Mouse (Mus musculus): ENCODE data around the gene Hsh2d.

DNA sequence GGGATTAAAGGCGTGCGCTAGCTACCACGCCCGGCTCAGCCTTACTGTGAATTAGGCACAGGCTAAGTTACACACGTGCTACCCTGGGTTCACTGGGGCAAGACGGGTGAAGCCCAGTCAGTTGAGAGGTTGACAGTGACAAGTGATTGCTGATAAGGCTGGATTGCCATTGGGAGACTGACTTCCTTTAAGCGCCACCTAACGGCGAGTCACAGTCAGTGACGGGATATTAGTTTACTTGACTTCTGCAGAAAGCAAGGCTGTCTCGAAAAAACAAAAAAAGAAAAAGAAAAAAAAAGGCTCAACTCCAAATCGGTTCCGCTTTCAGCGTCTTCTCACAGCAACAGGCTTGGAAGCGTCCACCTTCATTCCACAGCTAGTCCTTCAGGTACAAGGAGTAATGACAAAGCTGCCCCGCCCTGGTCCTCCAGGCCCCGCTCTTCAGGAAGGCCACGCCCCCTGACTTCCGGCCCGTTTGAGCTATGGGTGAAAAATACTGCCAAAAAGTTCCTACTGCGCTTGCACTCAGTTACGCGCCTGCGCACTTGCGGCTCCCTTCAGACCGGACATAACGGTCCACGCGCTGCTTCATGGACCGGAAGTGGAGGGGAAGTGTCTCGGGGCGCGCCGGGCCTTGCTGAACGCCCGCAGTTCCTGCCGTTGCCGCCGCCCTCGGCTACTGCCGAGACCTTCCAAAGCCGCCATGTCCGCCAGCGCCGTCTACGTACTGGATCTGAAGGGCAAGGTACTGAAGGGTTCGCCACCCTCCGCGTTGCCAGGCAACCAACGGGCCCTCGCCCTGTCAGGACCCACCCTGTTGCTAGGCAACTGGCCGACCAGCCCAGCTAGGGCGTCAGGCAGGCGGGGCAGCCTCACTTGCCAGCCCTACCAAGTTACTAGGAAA, 50.3 kb downstream of the Hsh2d start, which contains the start of gene Ap1m1:
- peak; percentile 74 for TF ChIP-seq CTCF (IDR thresholded peaks at IDR 0.05; ENCODE audit: control insufficient read depth, insufficient read depth, low read length)
- TF ChIP-seq POLR2A (IDR thresholded peaks at IDR 0.05; ENCODE audit: borderline replicate concordance, control insufficient read depth, low read depth, low read length) = peak; percentile 57; the same call in 1 of the 2 replicates
